Mouse (Mus musculus): ENCODE results near the gene Pomp.

DNA sequence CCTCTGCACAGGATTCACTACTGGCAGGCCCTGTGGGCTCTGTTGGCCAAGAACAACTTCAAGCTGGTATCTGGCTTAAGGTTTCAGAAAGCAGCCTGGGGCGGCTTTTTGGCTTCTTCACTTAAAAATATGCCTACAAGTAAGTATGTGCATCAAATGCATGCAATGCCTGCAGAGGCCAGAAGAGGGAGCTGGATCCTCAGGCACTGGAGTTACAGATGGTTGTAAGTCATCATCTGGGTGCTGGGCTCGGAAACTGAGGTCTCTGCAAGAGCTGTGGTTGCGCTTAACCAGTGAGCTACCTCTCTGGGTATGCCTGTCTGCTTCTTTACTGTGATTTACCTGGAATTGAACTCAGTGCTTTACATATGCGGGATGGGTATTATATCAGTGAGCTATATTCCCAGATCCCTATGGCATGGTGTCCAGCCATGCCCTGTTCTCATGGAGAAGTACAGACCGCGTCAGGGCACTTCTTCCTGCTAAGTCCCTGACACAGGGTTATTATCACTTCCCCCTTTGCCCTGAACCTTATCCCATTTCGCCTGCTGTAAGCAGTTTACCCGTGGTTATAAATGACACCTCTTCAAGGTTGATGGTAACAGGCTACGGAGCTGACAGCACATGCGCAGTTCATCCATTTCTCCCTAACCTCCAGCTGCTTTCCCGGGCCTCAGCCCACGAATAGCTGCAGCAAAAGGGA lies 50.7 kb downstream of the Pomp start:
- peak; percentile 87 for TF ChIP-seq CTCF (conservative IDR thresholded peaks at IDR 0.05; ENCODE audit: low read length)
- no peak for TF ChIP-seq NANOG (IDR thresholded peaks at IDR 0.05; ENCODE audit: borderline replicate concordance, low read length)
- TF ChIP-seq POU5F1 (IDR thresholded peaks at IDR 0.05; ENCODE audit: borderline replicate concordance, low read length) = no peak

Data from E14TG2a.4 (cell line).